Mouse (Mus musculus): ENCODE measurements around the gene Ugt1a9.
A peak's percentile ranks its signal among the peaks of the same experiment; 100 is the strongest.

Ugt1a9 gene

DNA sequence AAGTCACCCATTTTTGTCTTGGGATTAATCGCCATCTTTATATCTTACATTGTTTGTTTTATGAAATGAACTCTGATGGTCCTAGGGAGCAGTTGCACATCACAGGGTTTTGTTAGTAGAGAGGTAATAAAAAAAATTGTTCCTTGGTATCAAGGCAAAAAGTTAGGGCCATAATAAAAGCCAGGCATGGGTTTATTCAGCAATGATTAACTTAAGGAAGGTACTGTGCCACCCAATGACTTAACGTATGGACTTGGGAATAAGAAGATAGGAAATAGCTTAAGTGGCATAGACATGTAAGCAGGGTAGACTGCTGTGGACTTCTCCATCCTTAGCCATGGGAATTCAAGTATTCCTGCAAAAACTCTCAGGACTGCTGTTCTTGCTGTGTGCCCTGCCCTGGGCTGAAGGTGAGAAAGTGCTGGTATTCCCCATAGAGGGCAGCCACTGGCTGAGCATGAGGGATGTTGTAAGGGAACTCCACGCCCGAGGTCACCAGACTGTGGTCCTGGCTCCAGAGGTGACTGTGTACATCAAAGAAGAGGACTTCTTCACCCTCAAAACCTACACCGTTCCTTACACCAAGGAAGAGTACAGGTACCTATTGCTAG, 115.8 kb downstream of the Ugt1a9 start:
- no peak for DNase-seq

DNA sequence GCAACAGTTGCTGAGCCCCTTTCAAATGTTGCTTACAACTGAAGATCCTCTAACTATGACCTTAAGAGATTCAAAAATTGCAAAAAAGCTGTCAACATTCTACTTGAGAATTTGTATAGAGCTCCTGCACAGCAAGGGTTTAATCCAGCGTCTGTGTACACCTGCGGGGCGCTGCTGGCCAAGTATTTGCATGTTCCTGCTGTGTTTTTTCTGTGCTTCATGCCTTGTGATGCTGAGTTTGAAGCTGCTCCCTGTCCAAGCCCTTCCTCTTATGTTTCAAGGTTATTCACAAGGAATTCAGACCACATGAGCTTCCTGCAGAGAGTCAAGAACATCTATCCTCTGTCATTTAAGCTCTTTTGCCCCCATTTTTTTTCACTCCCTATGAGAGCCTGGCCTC, 121.5 kb downstream of the Ugt1a9 start:
- no peak for DNase-seq

DNA sequence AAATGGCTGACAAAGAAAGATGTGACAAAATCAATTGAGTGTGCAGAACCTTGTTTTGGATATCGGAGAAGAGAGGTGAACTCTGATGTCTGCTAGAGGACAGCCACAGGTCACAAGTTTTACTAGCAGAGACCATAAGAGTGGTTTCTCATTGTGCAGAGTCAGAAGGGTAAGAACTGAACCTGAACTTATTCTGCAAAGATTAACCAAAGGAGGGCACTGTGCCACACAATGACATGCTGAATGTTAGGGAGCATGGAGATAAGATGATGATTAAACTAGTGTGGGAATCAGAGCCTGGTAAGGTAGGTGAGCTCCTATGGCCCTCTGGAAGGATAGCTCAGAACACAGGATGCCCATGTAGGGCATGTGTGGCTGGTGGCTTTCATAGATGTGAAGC, 125.1 kb downstream of the Ugt1a9 start:
- DNase-seq = no peak

DNA sequence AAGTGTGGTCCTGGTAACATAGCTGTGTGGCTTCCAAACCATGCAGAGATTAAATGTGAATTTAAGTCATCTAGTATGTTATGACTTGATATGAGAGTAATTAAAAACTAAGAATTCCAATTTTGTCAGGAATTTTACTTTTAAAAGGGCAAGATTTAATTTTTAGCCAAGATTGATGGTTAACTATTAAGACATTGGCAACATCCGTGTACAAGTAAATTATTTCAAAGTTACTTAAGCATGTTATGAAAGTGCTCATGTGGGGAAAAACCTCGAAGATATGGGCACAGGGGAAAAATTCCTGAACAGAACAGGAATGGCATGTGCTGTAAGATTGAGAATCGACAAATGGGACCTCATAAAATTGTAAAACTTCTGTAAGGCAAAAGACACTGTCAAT, 126.8 kb downstream of the Ugt1a9 start:
- no peak for DNase-seq

DNA sequence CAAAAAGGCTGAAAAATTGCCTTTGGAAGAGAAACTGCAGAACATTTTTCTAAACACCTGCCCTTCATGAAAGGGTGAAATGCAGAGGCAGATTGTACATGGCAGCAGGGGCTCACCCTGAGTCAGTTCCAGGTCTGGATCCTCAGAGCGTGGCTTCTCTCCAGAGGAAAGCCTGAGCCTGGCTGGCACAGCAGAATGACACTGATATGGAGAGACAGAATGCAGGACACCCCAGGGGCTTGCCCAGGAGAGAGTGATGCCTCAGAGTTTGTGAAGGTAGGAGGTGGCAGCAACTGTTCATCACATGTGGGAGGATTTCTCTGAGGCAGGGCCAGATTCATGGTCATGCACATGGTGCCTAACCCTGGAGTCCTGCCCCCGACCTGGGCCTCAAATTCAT, 129.4 kb downstream of the Ugt1a9 start:
- no peak for DNase-seq

DNA sequence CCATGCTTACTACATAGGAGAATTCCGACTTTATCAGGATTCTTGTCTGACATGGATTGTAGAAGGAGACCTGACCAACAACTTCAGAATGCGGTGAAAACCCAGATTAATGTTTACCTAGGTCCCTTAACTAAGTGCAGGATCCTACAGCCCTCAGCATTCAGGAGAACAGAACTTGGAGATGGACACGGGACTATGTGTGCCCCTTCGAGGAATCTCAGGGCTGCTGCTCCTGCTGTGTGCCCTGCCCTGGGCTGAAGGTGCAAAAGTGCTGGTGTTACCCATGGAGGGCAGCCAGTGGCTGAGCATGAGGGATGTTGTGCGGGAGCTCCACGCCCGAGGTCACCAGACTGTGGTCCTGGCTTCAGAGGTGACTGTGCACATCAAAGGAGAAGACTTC, 129.9 kb downstream of the Ugt1a9 start, which contains the start of gene Ugt1a2:
Gene Ugt1a2 (plus strand): TSS at position 146 of the 400 bp plus-strand sequence.
- no peak for DNase-seq

DNA sequence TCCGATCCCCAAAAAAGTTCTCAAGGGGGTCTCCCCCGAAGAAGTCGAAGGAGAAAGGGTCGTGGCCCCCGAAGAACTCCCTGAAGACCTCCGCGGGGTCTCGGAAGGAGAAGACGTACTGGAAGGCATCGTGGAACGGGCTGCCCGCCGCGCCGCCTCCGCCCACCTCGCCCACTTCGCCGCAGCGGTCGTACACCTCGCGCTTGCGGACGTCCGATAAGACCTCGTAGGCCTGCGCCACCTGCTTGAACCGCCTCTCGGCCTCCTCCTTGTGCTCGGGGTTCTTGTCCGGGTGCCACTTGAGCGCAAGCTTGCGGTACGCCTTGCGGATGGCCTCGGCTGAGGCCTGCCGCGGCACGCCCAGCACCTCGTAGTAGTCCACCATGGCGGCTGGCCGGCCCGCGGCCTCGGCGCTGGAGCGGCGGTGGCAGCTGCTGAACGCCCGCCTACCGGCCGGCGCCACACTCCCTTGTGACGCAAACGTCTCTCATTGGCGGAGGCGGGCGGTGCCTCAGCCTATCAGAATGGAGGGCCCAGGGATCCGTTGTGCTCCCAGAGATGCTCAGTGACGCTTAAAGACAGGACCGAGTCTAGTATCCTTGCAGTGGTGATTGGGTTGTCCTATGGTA, 134.8 kb downstream of the Ugt1a9 start, which contains the start of gene Dnajb3:
Gene Dnajb3 (minus strand): TSS at position 489 of the 629 bp plus-strand sequence.
- peak; percentile 52 to 62 for DNase-seq

DNA sequence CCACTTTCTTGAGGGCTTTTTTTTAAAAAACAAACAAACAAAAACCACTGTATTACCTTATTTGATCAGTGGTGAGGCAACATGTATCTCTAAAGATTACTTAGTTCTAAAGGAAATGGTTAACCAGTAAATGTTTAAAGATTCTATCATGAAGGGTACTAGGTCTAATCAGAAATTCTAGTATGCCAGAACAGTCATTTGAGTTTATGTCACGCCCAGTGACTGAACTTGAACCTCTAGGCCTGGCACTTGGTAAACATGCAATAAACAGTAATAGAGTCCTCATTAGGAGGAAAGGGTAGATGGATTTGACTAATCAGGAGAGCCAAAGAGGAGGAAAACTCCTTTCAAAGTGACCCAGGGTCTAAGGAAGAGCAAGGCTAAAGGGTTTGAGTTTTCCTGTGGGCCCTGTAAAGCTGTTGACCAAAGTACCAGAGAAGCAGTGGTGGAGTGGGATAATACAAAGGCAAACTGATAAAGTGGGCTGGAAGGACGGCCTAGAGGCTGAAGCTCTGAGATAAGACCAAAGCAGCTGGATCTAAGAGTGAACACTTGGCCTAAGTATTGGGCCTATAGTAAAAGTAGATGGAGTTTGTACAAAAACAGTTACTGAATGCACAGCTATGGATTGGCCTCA, 136.4 kb downstream of the Ugt1a9 start:
- no peak for DNase-seq

DNA sequence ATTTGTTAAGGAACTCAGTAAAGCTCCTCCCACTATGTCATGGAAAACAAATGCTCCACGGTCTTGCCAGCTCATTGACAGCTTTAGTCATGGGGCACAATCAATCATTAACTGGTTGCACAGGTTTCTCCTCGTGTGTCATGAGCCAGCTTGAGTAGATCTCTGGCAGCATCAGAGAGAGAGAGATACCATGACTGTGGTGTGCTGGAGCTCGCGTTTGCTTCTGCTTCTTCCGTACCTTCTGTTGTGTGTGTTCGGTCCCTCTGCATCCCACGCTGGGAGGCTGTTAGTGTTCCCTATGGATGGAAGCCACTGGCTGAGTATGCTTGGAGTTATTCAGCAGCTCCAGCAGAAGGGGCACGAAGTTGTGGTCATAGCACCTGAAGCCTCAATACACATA, 141.2 kb downstream of the Ugt1a9 start, which contains the start of gene Ugt1a1:
Gene Ugt1a1 (plus strand): TSS at position 148 of the 400 bp plus-strand sequence.
- DNase-seq = no peak

DNA sequence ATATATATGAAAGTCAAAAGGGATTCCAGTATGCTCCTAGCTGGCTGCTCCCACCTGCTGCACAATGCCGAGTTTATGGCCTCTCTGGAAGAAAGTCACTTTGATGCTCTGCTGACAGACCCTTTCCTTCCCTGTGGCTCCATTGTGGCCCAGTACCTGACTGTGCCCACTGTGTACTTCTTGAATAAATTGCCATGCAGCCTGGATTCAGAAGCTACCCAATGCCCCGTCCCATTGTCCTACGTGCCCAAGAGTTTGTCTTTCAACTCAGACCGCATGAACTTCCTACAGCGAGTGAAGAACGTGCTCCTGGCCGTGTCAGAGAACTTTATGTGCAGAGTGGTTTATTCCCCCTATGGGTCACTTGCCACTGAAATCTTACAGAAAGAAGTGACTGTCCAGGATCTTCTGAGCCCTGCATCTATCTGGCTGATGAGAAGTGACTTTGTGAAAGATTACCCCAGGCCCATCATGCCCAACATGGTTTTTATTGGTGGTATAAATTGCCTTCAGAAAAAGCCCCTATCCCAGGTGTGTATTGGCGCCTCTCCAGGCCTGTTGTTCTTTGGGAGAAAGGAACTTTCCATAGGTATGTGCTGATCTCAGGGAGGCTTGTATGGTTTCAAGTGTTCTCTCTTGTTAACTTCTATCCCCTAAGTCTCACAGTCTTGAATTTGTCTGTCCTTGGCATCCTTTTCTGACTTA, 141.9 kb downstream of the Ugt1a9 start:
- no peak for DNase-seq

DNA sequence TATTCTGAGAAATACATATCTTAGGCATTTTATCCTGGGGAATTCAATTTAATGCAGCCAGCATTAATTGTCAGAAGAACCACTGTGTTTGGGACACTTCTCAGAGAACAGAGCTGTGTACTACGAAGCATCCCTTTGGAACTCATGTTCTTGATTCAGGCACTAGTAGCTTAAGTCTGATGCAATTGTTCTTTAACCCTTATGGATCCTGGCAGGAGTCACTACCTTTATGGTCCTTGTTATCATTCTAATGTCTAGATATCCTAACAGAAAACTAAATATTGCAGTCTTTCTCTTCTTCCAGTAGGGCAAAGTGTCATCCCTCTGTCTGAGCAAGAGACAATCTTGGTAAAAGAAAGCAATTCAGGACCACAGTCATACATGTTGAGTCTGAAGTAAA, 142.5 kb downstream of the Ugt1a9 start:
- no peak for DNase-seq

DNA sequence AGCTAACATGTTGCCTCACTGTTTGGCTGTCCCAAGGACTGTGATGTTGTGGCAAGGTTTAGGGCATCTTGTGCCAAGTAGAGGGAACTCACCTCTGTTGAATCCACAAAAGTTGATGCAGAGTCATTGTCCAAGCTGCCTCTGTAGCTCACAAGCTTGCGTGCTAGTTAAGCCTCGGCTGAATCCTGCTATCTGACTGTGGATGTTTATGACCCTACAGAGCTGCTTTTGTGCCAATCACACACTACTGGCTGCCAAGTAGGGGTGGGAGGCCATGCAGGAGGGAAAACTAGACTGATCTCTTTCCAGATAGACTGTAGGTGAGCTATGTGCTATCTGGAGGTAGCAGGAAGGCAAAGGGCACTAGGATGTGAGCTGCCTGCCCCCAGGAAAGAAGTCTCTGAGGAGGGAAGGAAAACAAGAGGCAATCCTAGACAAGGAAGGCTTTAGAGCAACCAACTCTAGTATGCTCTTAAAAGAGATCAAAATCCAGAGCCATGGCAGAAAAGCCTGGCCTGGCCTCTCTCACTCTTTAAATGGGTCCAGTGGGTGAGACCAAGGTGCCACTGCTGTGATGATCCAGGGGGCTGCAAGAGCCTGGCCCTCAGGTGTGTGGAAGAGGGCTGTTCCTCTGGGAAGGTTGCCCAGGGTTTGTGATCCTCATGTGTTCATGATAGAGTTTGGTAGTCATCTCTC, 143.3 kb downstream of the Ugt1a9 start:
- no peak for DNase-seq

DNA sequence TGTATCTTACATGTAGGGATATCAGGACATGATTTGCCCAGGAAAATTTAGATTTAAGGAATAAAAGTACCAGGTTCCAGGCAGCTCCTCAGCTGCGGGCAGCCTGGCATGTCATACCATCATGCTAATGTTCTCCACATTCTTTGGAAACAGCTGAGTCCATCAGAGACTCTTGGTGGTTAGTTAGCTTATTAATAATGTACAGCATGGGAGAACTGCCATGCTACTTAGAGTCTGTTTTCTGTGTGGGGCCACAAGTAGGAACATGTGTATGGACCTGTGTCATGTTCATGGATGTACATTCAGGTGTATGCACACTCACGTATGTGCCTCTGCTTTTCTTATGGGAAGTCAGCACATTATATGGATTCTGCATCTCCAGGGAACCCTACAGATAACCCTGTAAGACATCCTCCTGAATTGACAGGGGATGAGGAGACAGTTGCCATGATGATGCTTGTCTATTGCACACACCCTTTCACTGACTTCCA, 143.9 kb downstream of the Ugt1a9 start:
- DNase-seq = no peak

DNA sequence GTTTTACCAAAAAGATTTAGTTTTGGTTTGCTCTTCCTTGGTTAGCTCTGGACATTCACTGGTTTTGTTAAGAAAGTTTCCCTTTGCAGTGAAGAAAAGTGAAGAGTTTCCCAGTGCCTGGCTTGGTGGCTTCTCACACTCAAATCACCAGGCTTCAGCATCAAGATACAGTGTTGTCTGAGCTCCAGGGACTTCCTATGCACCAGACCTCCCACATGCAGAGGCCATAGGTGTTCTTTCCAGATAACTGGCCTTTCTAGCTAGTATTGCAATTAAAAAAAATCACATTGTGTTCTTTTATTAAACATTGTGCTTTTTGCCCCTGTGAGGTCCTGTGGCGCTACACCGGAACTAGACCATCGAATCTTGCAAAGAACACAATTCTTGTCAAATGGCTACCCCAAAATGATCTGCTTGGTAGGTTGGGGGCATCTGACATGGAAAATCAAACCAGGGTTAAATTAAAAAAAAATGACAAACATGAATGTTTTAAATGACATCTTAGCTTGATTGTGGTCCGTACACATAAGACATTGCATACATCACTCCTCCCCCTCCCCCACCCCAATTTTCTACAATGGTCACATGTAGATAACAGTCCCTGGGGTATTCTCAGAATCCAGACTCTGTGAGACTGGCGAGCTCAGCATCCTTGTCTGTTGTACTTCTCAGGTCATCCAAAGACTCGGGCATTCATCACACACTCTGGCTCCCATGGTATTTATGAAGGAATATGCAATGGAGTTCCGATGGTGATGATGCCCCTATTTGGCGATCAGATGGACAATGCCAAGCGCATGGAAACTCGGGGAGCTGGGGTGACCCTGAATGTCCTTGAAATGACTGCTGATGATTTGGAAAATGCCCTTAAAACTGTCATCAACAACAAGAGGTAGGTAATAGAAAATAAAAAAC, 145.1 kb downstream of the Ugt1a9 start:
- no peak for DNase-seq

DNA sequence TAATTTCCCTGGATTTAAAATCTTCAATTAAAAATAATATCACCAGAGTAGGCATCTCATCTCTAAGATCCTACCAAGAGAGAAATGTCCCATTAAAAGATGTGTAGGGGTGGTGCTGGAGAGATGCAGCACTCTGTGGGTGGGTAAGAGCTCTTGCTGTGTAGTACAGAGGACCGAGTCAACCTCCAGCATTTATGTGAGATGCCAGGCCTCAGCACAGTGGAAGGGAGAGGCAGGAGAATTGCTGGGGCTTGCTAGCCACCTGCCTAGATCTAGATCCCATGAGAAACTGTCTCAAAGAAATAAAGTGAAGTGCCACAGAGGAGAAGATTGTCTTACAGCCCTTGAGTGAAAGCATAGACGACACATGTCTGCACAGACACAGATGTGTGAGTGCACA, 146.0 kb downstream of the Ugt1a9 start:
- DNase-seq = no peak

DNA sequence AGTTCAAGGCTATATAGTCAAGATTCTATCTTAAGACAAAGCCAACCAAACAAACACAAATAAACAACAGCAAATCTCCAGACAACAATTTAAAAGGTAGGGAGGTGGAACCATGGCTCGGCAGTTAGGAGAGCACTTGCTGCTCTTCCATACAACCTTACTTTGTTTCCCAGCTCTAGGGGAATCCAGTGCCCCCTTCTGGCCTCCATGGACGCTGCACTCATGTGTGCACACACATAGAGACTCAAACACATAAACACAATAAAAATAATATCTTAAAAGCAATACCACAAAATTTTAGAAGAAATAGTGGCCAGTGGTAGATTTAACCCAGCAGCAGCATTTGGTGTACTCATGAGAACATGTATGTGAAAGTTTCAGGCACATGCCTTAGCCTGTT, 146.5 kb downstream of the Ugt1a9 start:
- no peak for DNase-seq

DNA sequence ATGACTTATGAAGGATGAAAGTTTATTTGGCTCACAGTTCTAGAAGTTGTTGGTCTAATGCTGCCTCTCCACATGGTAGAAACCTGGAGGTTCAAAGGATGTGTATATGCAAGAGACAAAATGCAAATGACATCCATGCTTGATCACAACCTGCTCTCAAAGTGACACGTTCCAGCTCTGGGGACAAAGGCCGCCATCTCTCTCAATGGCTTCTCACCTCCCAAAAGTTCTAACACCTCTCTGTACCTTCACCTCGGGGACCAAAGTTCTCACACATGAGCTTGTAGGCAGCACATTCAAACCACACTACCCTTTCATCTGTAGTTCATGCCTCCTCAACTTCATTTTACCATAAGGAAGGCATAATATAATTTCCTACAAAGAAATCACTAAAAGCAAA, 147.0 kb downstream of the Ugt1a9 start:
- no peak for DNase-seq

DNA sequence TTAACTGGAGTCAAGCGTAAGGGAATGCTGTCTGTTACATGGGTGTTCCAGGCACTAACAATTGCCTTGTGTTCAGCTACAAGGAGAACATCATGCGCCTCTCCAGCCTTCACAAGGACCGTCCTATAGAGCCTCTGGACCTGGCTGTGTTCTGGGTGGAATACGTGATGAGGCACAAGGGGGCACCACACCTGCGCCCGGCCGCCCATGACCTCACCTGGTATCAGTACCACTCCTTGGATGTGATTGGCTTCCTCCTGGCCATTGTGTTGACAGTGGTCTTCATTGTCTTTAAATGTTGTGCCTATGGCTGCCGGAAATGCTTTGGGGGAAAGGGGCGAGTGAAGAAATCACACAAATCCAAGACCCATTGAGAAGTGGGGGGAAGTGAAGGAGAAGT, 147.5 kb downstream of the Ugt1a9 start:
- DNase-seq = no peak

DNA sequence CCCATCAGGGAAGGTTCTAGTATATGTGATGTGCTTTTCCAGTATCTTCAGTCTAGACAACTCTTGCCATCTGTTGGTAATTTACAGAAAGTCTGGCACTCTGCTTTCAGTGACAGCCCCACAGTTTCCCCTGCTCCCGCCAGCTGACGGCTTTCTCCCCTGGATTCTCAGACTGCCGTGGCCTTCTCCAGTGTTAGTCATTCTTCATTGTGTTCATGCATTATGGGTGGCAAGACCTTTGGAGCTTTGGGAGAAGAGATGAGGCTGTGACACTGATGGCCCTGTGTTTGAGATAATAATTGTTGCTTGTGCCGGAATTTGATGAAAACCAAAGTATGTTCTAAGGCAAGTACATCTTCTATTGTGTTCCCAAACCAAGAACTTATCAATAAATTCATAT, 148.0 kb downstream of the Ugt1a9 start:
- DNase-seq = no peak

DNA sequence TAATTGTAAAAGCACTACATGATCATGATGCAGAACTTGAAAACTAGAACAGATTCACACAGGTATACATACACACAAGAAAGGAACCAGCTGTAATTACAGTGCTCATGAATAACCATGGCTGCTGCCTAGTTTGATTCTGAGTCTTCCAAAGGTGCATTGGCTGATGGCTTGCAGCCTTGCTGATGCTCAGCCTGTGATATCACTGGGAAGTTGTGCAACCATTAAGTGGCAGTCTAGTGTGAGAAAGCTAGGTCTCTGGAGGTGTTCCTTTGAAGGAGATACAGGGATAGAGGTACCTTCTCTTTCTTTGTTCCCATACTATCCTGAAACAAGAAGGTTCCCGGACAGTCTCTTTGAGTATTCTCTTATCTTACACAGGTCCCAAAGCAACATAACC, 148.5 kb downstream of the Ugt1a9 start:
- DNase-seq = no peak

DNA sequence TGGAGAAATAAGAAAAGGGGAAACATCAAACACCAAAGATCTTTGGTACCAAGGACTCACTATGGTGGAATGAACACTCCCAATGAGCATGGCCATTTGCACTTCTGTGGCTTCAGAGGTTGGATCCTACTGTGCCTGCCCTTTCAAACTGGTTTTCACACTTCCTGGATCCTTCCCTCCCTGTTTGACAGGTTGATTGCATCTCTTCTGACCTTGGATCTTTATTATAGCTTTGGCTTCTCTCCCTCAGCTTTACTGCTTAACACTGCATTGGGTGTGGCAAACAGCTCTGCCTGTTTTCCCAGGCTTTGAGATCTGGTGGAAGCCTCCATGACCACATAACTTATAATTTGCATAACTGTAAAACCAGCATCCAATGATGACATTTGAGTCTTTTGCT, 149.7 kb downstream of the Ugt1a9 start:
- no peak for DNase-seq

DNA sequence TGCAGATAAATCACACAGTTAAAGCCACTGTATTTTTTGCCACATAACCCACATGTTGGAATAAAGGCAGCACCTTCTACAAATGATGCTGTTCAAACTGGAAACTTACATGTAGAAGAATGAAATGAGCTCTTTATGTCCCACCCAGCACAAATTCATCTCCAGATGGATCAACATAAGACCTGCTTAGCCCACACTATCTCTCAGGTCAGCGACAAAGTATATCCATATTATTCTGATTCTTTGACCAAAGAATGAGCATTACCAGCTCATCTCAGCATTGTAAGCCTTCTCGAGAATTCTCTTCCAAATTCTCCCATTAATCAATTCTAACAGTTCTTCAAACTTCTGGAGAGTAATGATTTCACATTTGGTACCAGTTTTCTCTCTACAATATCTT, 151.6 kb downstream of the Ugt1a9 start:
- DNase-seq = no peak
